Mouse (Mus musculus) bone marrow, adult 2 months (tissue): Measurements from ENCODE around the gene Ankrd39. TPM values are rescaled to one million over a fixed set of nuclear protein-coding genes. Genes with fewer than 3 reads are reported as not detected.
A peak's percentile ranks its signal among the peaks of the same experiment; 100 is the strongest.

Source experiments
- H3K27ac ChIP-seq: fragments of 200-500 bp; 2 replicates; pipeline ENCODE4 v1.5.1; 2012; ENCODE audit warnings: low read depth, mild to moderate bottlenecking, control low read depth, inconsistent platforms, low read length; ENCODE audit not compliant: control insufficient read depth, poor library complexity, insufficient read depth
- H3K4me1 ChIP-seq: fragments of 200-500 bp; 2 replicates; pipeline ENCODE4 v1.6.1; 2011; ENCODE audit warnings: low read length; ENCODE audit not compliant: control insufficient read depth, insufficient read depth
- H3K4me3 ChIP-seq: fragments of 200-500 bp; replicated peaks from 2 replicates; pipeline ENCODE3; 2011; ENCODE audit warnings: mild to moderate bottlenecking, low read depth, low read length, control low read depth; ENCODE audit not compliant: control insufficient read depth
- CTCF ChIP-seq: fragments of 200-500 bp; IDR thresholded peaks from 2 replicates; pipeline ENCODE4 v1.5.1; 2011; ENCODE audit warnings: low read length, control low read depth; ENCODE audit not compliant: control insufficient read depth, insufficient read depth
- POLR2A ChIP-seq: fragments of 200-500 bp; IDR thresholded peaks from 2 replicates; pipeline ENCODE4 v1.6.1; 2011; ENCODE audit warnings: low read depth, mild to moderate bottlenecking, control low read depth, low read length, borderline replicate concordance; ENCODE audit not compliant: control insufficient read depth
- WGBS: fragments of 180-500 bp; shearing (Covaris S2); methylation state at CpG from one replicate; pipeline ENCODE4 v1.1.7; 2018; 5-methylcytosine and 5-hydroxymethylcytosine counted together
- polyA plus RNA-seq: library from polyadenylated mRNA; stranded (reverse); fragments of >200 nt; gene quantifications from 2 replicates; pipeline ENCODE4 v1.2.4, GENCODE M21; 2011; ENCODE audit warnings: low replicate concordance; ENCODE audit not compliant: missing spikeins, insufficient read depth, insufficient read length

Ankrd39 gene
- polyA plus RNA-seq, 1 experiment: 3.5 TPM

DNA sequence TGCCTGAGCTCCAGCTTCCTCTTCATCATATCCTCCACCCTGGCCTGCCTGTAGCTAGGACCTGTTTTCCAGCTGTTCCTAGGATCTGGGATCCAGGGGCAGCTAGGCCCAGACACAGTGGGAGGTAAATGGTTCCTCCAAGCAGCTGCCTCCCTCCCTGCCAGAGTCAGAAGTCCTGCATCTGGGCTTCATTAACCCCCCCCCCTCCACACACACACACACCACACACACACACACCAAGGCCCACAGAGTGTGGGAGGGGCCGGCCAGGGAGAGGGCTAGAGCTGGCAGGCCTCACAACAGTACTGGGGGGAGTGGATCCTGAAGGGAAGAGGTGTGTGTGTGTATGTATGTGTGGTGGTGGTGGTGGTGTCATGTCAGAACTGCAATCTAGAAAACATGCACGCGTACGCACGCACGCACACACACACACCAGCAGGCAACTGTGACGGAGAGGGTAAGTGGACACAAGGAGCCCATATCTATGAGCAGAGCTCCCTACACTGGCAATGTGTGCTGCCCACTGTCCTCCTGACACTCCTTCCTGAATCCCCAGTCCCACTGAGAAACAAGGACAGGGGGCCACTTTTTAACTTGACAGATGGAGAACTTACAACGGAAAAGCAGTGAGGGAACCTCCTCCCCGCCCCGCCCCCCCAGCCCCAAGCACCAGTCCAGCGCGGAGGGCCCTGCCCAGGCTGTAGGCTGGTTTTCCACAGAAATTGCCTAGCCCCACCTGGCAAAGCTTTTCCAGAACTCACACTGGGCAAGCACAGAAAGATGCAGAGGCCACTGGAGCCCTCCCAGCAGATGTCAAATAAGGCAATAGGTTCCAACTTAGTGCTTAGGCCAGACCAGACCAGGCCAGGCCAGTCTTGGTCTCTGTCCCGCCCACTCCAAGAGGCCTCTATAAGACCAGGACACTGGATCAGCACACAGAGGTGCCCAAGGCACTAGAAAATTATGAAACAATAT, 41.5 kb upstream of the Ankrd39 start:
- H3K4me3 ChIP-seq: no peak overlapping the region
- peaks cover 2% of the 10 kb centered on the region; the same call in 1 of the 2 replicates for H3K4me1 ChIP-seq
- TF ChIP-seq POLR2A (no peak), CTCF (no peak)
- 64% methylated on average over 13 of the region's 13 CpGs for WGBS
- no peak overlapping the region for H3K27ac ChIP-seq

DNA sequence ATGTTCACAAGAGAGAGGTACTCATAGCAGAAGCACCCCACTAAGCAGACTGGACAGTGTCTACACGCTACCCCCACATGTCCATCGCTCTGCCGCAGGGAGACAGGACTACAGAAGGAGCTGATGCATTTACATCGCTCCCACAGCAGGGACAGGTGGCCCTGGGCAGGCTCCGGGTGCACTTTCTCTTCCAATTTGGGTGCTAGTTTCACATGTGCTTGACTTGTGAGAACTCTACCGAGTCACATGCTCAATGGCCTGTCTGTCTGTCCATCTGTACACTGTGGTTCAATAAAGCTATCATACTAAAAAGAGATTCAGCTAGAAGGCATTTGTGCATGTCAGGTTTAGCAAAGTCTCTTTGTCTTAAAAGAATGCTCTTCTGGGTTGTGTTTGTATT, 40.6 kb upstream of the Ankrd39 start:
- 88% methylated on average over 6 of the region's 6 CpGs for WGBS
- Histone ChIP-seq H3K4me3 (no peak overlapping the region), H3K27ac (no peak overlapping the region), H3K4me1 (peaks cover 2% of the 10 kb centered on the region; the same call in 1 of the 2 replicates)
- no peak for TF ChIP-seq CTCF
- no peak for TF ChIP-seq POLR2A

DNA sequence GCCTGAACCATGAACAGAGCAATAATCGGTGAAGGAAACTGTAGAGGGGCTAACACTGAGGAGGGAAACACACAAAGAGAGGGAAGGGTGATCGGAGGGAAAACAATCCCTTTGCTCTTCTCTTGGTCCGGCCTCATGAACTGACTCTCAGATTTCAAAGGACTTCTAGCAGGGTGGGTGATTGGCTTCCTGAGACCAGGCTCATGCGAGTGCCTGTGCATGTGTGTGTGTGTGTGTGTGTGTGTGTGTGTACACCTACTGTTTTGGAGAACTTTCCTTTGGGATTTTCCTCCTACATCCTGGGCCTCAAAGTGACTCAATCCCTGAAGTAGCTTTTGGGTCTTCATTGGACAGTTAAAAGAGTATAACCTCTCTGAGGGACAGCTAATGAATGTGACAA, 39.0 kb upstream of the Ankrd39 start:
- no peak overlapping the region for H3K4me3 ChIP-seq
- H3K27ac ChIP-seq: no peak overlapping the region
- H3K4me1 ChIP-seq: peaks cover 2% of the 10 kb centered on the region; the same call in 1 of the 2 replicates
- whole genome bisulfite sequencing: 83% methylated on average over 4 of the region's 4 CpGs
- no peak for TF ChIP-seq CTCF
- TF ChIP-seq POLR2A: no peak

DNA sequence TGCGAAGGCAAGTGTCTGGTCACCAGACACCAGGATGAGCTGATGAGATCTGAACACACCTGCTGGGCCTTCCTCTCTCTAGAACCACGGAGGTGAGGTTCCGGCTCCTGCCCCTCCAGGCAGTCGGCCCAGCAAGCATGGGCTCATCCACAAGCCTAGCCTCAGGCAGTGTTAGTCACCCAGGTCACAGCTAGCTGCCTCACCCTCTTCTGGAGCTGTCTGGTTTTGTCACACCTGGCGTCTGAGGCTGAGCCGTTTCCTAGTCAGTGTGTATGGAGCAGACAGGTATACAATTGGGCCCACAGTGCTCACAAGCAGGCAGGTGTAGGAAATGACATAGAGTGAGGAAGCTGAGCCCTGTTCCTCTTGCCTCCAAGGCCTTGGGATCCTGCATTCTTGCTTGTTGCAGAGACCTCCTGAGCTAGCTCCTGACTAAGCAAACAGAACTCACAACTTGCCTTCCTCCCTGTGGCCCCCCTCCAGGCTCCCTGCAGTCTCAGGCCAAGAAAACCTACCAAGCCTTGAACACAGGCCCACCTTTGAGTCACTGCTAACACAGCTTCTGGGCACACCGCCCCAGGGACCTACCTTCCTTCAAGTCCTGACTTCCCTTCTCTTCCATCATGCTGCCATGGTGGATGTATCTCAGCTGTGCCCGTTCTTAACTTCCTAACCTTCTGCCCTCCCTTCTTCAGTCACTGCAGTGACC, 36.3 kb upstream of the Ankrd39 start:
- TF ChIP-seq CTCF: no peak
- no peak for TF ChIP-seq POLR2A
- Histone ChIP-seq H3K27ac (no peak overlapping the region), H3K4me1 (no peaks in the 10 kb centered on the region), H3K4me3 (no peak overlapping the region)
- 75% methylated on average over 8 of the region's 8 CpGs for WGBS

DNA sequence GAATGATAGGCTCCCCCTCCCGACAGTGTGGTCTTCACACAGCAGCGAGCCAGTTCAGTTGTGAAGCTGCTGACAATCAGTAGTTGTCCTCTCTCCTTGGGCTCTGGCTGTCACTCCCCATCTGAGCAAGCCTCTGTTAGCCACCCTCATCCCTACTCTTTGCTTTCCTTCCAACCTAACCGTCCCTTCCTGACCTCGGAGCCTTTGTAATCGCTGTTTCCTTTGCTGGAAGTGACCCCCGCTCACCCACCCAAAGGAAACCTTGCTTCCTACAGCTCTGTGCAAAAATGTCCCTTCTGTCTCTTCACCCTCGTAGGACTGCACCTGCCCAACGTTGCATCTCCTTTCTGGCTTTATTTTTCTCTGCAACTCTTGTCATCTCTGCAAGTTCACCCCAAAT, 35.0 kb upstream of the Ankrd39 start:
- H3K4me1 ChIP-seq: no peaks in the 10 kb centered on the region
- WGBS: 71% methylated on average over 8 of the region's 8 CpGs
- H3K4me3 ChIP-seq: no peak overlapping the region
- H3K27ac ChIP-seq: no peak overlapping the region
- no peak for TF ChIP-seq POLR2A
- no peak for TF ChIP-seq CTCF

DNA sequence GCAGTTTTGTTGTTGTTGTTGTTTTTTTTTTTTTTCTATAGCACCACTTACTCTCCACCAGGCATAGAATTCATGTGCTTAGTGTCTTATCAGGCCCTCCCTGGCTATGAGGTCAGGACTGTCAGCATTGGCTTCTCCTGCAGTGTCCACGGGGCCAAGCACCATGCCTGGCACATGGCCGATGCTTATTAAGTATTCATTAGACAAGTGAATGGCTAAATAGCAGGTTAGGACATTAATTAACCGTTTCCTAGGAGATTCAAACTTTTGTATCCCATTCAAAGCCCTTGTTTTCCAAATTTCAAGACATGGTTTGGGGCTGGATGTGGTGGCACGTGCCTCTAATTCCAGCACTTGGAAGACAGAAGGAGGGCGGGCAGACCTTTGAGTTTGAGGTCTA, 34.0 kb upstream of the Ankrd39 start:
- 76% methylated on average over 5 of the region's 5 CpGs for WGBS
- Histone ChIP-seq H3K4me3 (no peak overlapping the region), H3K27ac (no peak overlapping the region), H3K4me1 (no peaks in the 10 kb centered on the region)
- TF ChIP-seq CTCF (no peak), POLR2A (no peak)

DNA sequence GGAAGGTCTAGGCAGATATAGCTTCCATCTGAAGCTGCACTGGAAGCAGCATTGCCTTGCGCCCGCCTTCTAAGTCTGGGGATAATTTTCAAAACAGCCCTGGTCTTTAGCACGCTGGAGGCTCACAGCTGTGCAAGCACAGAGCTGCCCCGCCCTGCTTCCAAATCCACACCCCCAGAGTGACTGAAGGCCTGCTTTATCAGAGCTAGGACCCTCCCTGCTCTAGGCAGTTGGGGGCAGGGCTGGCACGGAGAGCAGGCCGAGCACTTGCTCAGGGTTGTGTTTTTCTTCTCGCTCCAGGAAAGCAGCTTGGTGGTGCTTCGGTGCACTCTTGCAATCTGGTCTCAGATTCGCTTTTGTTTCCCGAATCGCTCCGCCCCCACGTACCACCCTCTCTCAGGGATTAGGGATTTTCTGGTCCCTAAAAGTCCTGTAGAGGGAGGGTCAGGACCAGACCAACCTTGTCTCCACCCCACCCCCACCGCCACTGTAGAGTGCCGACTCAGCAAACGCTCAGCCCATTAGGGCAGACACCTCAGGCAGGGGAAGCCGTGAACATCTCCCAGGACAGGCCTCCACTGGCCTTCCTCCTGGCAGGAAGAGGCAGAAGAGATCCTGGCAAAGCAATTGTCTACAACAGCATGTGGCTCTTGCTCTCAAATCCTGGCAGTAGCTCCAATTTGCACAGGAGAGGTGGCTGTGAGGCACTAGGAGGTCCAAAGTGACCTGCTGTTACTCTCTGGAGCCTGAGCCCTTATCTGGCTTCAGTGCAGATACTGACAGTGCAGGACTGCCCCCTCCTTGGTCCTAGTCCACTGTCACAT, 33.4 kb upstream of the Ankrd39 start:
- 24% methylated on average over 17 of the region's 17 CpGs for WGBS
- TF ChIP-seq POLR2A: peak; percentile 16; the same call in 1 of the 2 replicates
- no peak for TF ChIP-seq CTCF
- H3K27ac ChIP-seq: no peak overlapping the region
- H3K4me1 ChIP-seq: no peaks in the 10 kb centered on the region
- no peak overlapping the region for H3K4me3 ChIP-seq
